Mouse (Mus musculus): ENCODE data around the gene 2410137M14Rik. TPM values are rescaled to one million over a fixed set of nuclear protein-coding genes. Genes with fewer than 3 reads are reported as not detected.

Gene 2410137M14Rik
- polyA plus RNA-seq, 1 experiment: not detected

DNA sequence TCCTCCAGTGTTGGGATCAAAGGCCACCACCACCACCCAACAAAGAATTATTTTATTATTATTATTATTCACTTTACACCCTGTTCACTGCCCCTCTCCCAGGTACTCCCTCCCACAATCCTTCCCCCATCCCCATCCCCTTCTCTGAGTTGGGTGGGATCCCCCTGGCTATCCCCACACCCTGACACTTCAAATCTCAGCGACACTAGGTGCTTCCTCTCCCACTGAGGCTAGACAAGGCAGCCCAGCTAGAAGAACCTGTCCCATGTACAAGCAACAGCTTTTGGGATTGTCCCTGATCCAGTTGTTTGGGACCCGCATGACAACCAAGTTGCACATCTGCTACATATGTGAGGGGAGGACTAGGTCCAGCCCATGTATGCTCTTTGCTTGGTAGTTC is 28.4 kb downstream of the 2410137M14Rik start:
- H3K4me1 ChIP-seq: peaks cover 35% of the 10 kb centered on the region
- H3K36me3 ChIP-seq (replicated peaks; ENCODE audit: low read length): peaks cover 63% of the 10 kb centered on the region
- no peak for TF ChIP-seq FLI1 (IDR thresholded peaks at IDR 0.05; ENCODE audit: low read length)
- H3K27me3 ChIP-seq (replicated peaks): peaks cover 2% of the 10 kb centered on the region
- no peaks in the 10 kb centered on the region for H3K9me3 ChIP-seq
- H3K4me3 ChIP-seq (replicated peaks): no peak overlapping the region

- H3K27me3 ChIP-seq (replicated peaks): peaks cover 15% of the 10 kb centered on the region
- peaks cover 54% of the 10 kb centered on the region for H3K36me3 ChIP-seq (replicated peaks; ENCODE audit: low read length)
- H3K9me3 ChIP-seq: no peaks in the 10 kb centered on the region
- TF ChIP-seq GATA1 (IDR thresholded peaks at IDR 0.05; ENCODE audit: borderline replicate concordance, low read length) (no peak), FLI1 (IDR thresholded peaks at IDR 0.05; ENCODE audit: low read length) (peak; percentile 100)
- H3K4me1 ChIP-seq: peaks cover 43% of the 10 kb centered on the region
- H3K4me3 ChIP-seq (replicated peaks): peak within 1 kb of the TSS; percentile 93
Observed at GRCm38 (mm10) chr17:36950981-36951947, 29.8 kb downstream of the 2410137M14Rik start, which contains the start of gene Ppp1r11. Ppp1r11 (minus strand) TSS chr17:36951741.

- Histone ChIP-seq H3K36me3 (replicated peaks; ENCODE audit: low read length) (peaks cover 36% of the 10 kb centered on the region), H3K9me3 (no peaks in the 10 kb centered on the region), H3K4me1 (peaks cover 43% of the 10 kb centered on the region), H3K27me3 (replicated peaks) (peaks cover 35% of the 10 kb centered on the region), H3K4me3 (replicated peaks) (no peak overlapping the region)
- TF ChIP-seq FLI1 (IDR thresholded peaks at IDR 0.05; ENCODE audit: low read length) (no peak), GATA1 (IDR thresholded peaks at IDR 0.05; ENCODE audit: borderline replicate concordance, low read length) (no peak)
Observed at GRCm38 (mm10) chr17:36949265-36949664, 31.8 kb downstream of the 2410137M14Rik start.

DNA sequence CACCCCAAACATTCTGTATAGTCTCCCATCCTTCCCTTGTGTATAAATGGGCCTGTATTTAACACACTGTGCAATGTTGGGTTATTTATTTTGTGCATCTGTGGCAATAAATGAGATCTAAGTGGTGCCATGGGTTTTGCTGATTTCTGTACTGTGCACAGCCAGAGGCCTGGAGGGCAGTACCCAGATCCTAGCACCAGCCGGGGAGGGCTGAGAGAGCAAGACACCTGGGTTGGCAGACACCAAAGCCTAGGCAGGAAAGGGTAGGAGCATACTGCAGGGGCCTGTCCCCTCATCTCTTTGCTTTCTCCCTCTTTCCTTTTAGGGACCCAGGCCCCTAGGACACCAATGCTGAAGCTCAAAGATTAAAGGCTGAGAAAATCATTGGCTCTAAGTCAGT is 32.8 kb downstream of the 2410137M14Rik start:
- Histone ChIP-seq H3K4me3 (replicated peaks) (no peak overlapping the region), H3K4me1 (peaks cover 47% of the 10 kb centered on the region), H3K36me3 (replicated peaks; ENCODE audit: low read length) (peaks cover 26% of the 10 kb centered on the region), H3K9me3 (no peaks in the 10 kb centered on the region), H3K27me3 (replicated peaks) (peaks cover 45% of the 10 kb centered on the region)
- no peak for TF ChIP-seq GATA1 (IDR thresholded peaks at IDR 0.05; ENCODE audit: borderline replicate concordance, low read length)
- TF ChIP-seq FLI1 (IDR thresholded peaks at IDR 0.05; ENCODE audit: low read length): no peak

GRCm38 (mm10) chr17:36947051-36947819 is 33.8 kb downstream of the 2410137M14Rik start:
- Histone ChIP-seq H3K9me3 (no peaks in the 10 kb centered on the region), H3K27me3 (replicated peaks) (peaks cover 56% of the 10 kb centered on the region), H3K4me3 (replicated peaks) (peak overlapping the region; percentile 90), H3K36me3 (replicated peaks; ENCODE audit: low read length) (peaks cover 23% of the 10 kb centered on the region), H3K4me1 (peaks cover 57% of the 10 kb centered on the region)
- TF ChIP-seq GATA1 (IDR thresholded peaks at IDR 0.05; ENCODE audit: borderline replicate concordance, low read length) (no peak), FLI1 (IDR thresholded peaks at IDR 0.05; ENCODE audit: low read length) (no peak)

DNA sequence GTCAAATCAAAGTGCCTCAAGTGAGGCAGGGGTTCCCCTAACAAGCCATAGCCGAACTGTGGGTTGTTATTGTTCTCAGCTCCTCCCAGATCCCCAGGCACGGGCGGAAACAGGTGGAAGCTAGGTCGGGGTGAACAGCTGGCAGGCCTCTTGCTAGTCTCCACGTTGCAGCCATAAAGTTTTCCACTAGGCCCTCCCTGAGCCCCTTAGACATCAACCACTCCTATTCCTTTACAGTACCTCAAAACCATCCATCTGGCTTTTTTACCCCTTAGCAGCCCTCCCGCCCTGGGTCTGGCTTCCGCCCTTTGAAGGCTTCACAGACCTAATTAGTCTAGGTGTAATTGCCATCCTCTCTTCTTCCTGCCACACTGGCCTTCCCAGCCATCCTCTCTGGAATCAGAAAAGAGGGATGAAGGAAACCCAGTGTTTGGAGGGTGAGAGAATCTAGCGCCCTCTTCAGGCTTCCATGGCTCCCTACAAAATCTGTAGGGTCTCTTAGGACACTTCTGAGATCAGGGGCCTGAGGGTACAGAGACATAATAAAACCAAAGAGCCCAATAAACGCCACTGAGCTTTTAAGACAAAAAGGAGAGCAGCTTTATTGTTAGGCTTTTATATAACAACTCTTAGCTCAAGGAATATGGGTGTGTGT is 36.8 kb downstream of the 2410137M14Rik start:
- H3K36me3 ChIP-seq (replicated peaks; ENCODE audit: low read length): peaks cover 15% of the 10 kb centered on the region
- H3K4me3 ChIP-seq (replicated peaks): no peak overlapping the region
- peaks cover 81% of the 10 kb centered on the region for H3K27me3 ChIP-seq (replicated peaks)
- H3K4me1 ChIP-seq: peaks cover 42% of the 10 kb centered on the region
- no peak for TF ChIP-seq GATA1 (IDR thresholded peaks at IDR 0.05; ENCODE audit: borderline replicate concordance, low read length)
- TF ChIP-seq FLI1 (IDR thresholded peaks at IDR 0.05; ENCODE audit: low read length): no peak
- peaks cover 8% of the 10 kb centered on the region; the same call in 1 of the 2 replicates for H3K9me3 ChIP-seq

GRCm38 (mm10) chr17:36943691-36944090 is 37.3 kb downstream of the 2410137M14Rik start:
- Histone ChIP-seq H3K4me1 (peaks cover 36% of the 10 kb centered on the region), H3K36me3 (replicated peaks; ENCODE audit: low read length) (peaks cover 10% of the 10 kb centered on the region), H3K9me3 (peaks cover 8% of the 10 kb centered on the region; the same call in 1 of the 2 replicates), H3K4me3 (replicated peaks) (no peak overlapping the region), H3K27me3 (replicated peaks) (peaks cover 86% of the 10 kb centered on the region)
- no peak for TF ChIP-seq GATA1 (IDR thresholded peaks at IDR 0.05; ENCODE audit: borderline replicate concordance, low read length)
- no peak for TF ChIP-seq FLI1 (IDR thresholded peaks at IDR 0.05; ENCODE audit: low read length)

- TF ChIP-seq FLI1 (IDR thresholded peaks at IDR 0.05; ENCODE audit: low read length) (no peak), GATA1 (IDR thresholded peaks at IDR 0.05; ENCODE audit: borderline replicate concordance, low read length) (no peak)
- Histone ChIP-seq H3K4me1 (peaks cover 29% of the 10 kb centered on the region), H3K9me3 (peaks cover 8% of the 10 kb centered on the region; the same call in 1 of the 2 replicates), H3K4me3 (replicated peaks) (peak within 1 kb of the TSS; percentile 78), H3K36me3 (replicated peaks; ENCODE audit: low read length) (peaks cover 2% of the 10 kb centered on the region), H3K27me3 (replicated peaks) (peaks cover 90% of the 10 kb centered on the region)
Observed at GRCm38 (mm10) chr17:36942791-36943471, 38.1 kb downstream of the 2410137M14Rik start, which contains the start of gene Rnf39. Rnf39 (plus strand) TSS chr17:36942918.

GRCm38 (mm10) chr17:36942391-36942790 is 38.6 kb downstream of the 2410137M14Rik start:
- H3K27me3 ChIP-seq (replicated peaks): peaks cover 90% of the 10 kb centered on the region

More at GRCm38 (mm10) chr17:36942391-36942790, 38.6 kb downstream of the 2410137M14Rik start:
- Histone ChIP-seq H3K9me3 (peaks cover 8% of the 10 kb centered on the region; the same call in 1 of the 2 replicates), H3K4me1 (peaks cover 24% of the 10 kb centered on the region), H3K36me3 (replicated peaks; ENCODE audit: low read length) (no peaks in the 10 kb centered on the region), H3K4me3 (replicated peaks) (no peak overlapping the region)
- no peak for TF ChIP-seq FLI1 (IDR thresholded peaks at IDR 0.05; ENCODE audit: low read length)
- no peak for TF ChIP-seq GATA1 (IDR thresholded peaks at IDR 0.05; ENCODE audit: borderline replicate concordance, low read length)
